Mouse (Mus musculus): ENCODE data around the gene Tmem19.

- no peak for TF ChIP-seq CTCF (IDR thresholded peaks at IDR 0.05)
- TF ChIP-seq POLR2A (IDR thresholded peaks at IDR 0.05; ENCODE audit: insufficient read depth, low read depth, low read length), result no peak
- no peak for TF ChIP-seq EP300 (IDR thresholded peaks at IDR 0.05; ENCODE audit: insufficient read depth, low read depth, low read length)
Measured at GRCm38 (mm10) chr10:115309191-115309590, 53.1 kb downstream of the Tmem19 start.

All from heart, adult 2 months (tissue).